Mouse (Mus musculus) adrenal gland, postnatal 4 days (tissue): ENCODE results near the gene Srp54c. TPM values are rescaled to one million over a fixed set of nuclear protein-coding genes. Genes with fewer than 3 reads are reported as not detected.
A peak's percentile ranks its signal among the peaks of the same experiment; 100 is the strongest.
"Not testable (repeated sequence)": the region's sequence is repeated elsewhere in the genome, so short reads cannot be mapped to it uniquely, and the experiment has no call there.

Experiments
- DNase-seq, 2 experiments: peaks; one replicate each; pipeline ENCODE4 v3.0.0; 2021 to 2022; ENCODE audit warnings: low spot score in 2 of 2, mixed read lengths in 2 of 2
- long read RNA-seq, 2 experiments: library from polyadenylated mRNA; stranded (forward); transcript quantifications; one replicate each; pipeline ENCODE4 v2.0.0; 2021
- total RNA-seq, 2 experiments: library from RNA; stranded (reverse); gene quantifications; 2 replicates each; pipeline ENCODE4 v1.2.3; 2021

Srp54c gene
- 10 to 100 TPM; 42.1 to 44.7 TPM for total RNA-seq
- long read RNA-seq, experiment 1, transcript Srp54c-202 (16 exons, 3,642 nt): major isoform, 22 of 29 reads
- long read RNA-seq, experiment 1, partial matches to known transcripts: 3 of 29 reads
- long read RNA-seq, experiment 1, other reads (novel, unspliced or antisense): 4 of 29 reads
- long read RNA-seq, experiment 2, transcript Srp54c-202 (16 exons, 3,642 nt): major isoform, 53 of 68 reads
- long read RNA-seq, experiment 2, partial matches to known transcripts: 1 of 68 reads
- long read RNA-seq, experiment 2, other reads (novel, unspliced or antisense): 14 of 68 reads

- DNase-seq: not testable (repeated sequence)
These were observed at the start of gene Srp54c for GRCm38 (mm10) chr12:55229626-55230519. Gene Srp54c (plus strand): TSS chr12:55230168.

- DNase-seq: not testable (repeated sequence)
These were observed 42.3 kb upstream of the Srp54c start for GRCm38 (mm10) chr12:55187686-55188085.

DNA sequence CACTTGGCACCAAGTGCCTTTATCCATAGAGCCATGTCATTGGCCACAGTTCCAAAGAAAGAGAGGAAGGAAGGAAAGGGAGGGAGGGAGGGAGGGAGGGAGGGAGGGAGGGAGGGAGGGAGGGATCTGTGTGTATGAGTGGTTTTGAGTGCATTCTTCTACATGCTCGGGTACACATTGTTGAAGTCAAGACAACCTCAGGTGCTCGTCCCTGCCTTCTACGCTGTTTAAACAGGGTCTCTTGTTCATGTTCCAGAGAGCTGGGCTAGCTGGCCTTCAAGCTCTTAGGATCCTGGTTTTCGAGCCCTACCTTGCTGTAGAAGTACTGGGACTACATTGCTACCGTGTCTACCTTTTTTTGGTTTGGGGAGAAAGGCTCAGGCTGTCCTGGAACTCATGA is 40.8 kb upstream of the Srp54c start:
- not testable (repeated sequence) for DNase-seq

DNA sequence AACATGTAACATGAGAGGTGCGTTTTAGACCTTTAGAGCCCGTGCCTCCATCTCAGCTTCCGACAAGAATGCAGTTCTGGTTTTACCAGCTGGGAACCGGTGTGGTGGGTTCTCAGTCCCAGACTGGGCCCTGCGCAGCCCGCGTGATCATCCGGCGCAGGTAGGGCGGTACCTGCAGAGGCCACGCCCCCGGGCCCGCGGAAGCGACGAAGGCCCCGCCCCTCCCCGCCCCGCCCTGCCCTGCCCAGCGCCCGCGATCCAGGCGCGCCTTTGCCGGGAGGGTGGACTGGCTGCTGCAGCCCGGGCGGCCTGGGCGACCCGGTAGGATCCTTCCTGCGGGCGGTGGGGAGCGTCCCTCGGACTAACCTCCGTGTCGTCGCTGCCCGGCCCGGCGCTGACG is 30.7 kb upstream of the Srp54c start, which contains the start of gene 1700047I17Rik2:
1700047I17Rik2 (plus strand) TSS at position 287 of the 400 bp plus-strand sequence.
- DNase-seq: not testable (repeated sequence)

- DNase-seq: not testable (repeated sequence)
These were observed 30.2 kb upstream of the Srp54c start for GRCm38 (mm10) chr12:55199799-55200198.

- not testable (repeated sequence) for DNase-seq
These were observed 17.0 kb upstream of the Srp54c start for GRCm38 (mm10) chr12:55212944-55213343.

- not testable (repeated sequence) for DNase-seq
These were observed 523 bp downstream of the Srp54c start for GRCm38 (mm10) chr12:55230520-55230861.

GRCm38 (mm10) chr12:55242243-55242642 is 12.3 kb downstream of the Srp54c start:
- DNase-seq: not testable (repeated sequence)

DNA sequence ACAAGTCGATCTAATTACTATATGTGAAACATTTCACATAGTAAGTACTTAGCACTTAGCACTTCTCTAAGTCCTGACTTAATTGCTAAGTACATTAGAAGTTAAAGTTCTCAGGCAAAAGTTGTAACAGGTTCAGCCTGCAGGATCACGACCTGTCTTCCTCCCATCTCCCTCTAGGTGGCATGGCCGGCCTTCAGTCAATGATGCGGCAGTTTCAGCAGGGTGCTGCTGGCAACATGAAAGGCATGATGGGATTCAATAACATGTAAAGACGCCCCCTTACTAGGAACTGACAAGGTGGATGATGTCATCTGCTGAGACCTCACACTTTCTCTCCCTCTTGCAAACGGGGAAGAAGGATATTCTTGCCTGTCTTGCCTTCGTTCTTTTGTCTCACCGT is 32.0 kb downstream of the Srp54c start:
- DNase-seq: not testable (repeated sequence)

- not testable (repeated sequence) for DNase-seq
These were observed 33.4 kb downstream of the Srp54c start for GRCm38 (mm10) chr12:55263385-55263784.

DNA sequence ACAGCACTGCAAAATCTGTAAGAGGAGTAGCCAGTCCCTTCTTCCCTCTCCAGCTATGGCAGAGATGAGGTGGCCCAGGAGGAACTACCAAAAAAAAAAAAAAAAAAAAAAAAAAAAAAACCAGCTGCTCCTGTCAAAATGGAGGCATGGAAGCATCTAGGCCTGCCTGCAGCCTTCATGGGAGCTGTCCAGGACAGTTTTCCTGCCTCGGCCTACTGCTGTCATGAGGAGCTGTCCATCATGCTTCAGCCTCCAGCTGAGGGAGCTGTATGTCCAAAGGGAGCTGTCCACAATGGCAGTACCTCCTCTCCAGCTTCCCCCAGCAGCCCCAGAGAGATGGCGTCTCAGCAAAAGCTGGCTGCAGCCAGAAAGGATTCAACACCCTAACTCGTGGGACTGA is 42.3 kb downstream of the Srp54c start:
- DNase-seq: no peak

DNA sequence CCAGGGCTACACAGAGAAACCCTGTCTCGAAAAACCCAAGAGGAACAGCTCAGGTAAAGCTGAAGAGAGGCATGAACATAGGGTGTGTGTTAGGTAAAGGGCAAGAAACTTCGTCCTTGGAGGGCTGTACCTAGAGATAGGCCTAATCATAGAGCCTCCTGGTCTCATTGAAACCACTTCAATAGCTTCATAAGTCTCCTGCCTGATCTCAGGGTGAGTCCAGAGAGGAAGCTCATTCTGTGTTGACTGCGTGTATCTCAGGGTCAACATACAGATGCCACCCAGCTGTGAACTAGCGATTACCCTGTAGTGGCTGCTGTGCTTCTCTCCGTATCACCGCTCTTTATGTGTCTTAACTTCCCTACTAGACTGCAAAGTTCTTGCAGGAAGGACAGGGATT is 47.6 kb downstream of the Srp54c start:
- DNase-seq: not testable (repeated sequence)

DNA sequence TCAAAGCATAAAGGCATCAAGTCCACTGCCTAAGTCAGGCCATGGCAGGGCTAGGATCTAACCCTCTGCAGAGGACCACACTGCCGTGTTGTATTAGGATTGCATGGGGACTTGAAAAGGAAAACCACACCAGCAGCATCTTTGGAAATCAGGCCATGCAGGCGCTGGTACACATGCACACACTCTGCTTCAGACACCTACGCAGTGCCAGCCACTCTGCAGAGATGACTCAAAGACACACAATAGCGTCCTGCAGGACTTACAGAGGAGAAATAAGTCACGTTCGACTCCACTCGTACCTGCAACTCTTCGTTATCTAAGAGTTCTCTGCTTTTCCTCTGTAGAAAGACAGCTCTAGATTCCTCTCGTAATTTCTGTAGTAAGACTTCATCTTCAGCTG is 68.1 kb downstream of the Srp54c start:
- DNase-seq: no peak

DNA sequence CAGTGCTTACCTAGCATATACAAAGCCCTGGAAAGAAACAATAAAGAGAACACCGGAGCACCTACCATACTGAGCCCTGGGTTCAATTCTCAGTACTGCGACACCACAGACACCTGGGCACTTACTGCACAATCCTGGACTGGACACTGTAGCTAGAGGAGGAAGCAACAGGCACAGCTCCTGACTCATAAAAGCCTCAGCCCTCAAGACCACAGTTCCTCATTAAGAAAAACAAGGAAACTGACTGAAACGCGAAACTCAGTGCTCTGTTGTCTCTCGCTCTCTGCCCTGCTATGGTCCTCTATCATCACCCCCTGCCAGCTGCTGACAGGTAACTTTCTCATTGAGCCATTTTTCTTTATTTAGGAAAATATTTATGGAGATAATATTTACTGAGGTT is 69.4 kb downstream of the Srp54c start, which contains the start of gene 1110008L16Rik:
1110008L16Rik (plus strand) TSS at position 242 of the 400 bp plus-strand sequence.
- DNase-seq: no peak

GRCm38 (mm10) chr12:55300820-55301351 is 70.9 kb downstream of the Srp54c start:
- no peak for DNase-seq

- no peak for DNase-seq
These were observed 71.7 kb downstream of the Srp54c start for GRCm38 (mm10) chr12:55301472-55302300.

DNA sequence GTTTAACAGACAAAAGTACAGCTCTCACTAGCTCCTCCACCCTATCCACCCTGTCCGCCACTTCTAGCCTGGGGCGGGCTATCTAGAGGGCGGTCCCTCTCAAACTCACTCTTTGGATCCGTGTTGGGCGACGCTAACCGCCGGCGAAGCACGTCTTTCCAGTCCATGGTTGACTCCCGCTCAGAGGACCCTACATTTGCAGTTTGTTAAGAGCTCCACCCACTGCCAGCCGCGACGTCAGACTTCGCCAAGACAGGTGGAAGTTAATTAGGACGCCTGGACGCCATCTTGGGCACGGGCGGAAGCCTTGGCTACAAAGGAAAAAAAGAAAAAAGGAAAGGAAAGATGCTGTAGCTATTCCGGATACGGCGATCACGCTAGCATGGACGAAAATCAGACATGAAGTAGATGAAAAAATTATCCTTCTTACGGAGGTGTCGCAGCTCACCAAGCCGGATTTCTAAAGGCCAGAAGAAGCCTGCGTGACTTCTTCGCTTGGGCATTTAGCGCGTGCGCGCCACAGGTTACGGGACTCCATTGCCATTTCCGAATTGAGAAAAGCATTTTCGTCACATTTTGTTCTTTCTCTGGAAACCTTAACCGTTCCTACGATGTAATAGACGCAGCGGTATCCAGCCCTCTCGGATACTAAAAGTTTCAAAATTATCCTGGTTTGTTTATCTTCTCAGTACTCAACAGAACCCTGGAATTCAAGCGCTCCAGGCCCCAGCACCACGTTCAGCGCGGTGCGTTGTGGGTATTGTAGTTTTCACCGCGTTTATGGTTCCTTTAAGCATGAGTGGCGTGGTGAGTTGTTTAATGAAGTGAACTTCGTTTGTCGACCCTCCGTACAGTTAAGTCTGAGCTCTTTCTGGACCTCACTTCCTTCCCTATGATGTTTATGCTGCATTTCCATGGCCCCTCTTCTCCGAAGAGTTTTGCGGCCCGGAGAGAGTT is 72.8 kb downstream of the Srp54c start, which contains the start of gene Ppp2r3c:
Ppp2r3c (minus strand) TSS at position 514 of the 957 bp plus-strand sequence.
- DNase-seq: peak; percentile 64 to 81

DNA sequence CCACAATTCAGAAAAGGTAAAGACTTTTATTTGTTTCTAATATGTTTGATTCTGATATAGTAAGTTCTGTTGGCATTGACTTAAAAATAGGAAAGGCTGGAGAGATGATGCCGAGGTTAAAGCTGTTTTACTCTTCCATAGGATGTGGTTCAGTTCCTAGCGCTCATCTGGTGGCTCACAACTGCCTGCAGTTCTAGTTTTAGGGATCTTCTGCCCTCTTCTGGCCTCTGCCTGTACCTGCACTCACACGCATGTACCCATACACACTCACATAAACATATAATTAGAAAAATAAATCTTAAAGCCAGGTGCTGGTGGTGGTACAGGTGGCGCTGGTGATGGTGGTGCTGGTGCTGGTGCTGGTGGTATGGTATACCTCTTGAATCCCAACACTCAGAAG is 76.4 kb downstream of the Srp54c start:
- no peak for DNase-seq

DNA sequence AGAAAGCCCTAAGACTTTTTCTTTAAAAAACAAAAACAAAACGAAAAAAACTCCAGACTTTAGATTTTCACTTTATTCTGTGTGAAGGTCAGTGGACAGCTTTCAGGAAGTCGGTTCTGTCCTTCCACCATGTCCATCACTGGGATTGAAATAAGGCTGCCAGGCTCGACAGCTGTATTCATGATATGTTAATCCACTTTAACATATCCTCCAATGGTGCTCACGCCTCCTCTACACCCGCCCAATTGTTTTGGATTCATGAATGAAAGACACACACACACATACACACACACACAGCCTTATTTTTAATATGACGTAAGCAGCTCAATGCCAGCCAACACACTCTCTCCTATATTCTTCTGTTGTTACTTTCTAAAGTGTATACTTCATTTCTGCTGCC is 77.6 kb downstream of the Srp54c start:
- no peak for DNase-seq

GRCm38 (mm10) chr12:55308731-55309130 is 78.8 kb downstream of the Srp54c start:
- no peak for DNase-seq
